Mouse (Mus musculus): ENCODE data around the gene Cxcl1.

Cxcl1 gene

DNA sequence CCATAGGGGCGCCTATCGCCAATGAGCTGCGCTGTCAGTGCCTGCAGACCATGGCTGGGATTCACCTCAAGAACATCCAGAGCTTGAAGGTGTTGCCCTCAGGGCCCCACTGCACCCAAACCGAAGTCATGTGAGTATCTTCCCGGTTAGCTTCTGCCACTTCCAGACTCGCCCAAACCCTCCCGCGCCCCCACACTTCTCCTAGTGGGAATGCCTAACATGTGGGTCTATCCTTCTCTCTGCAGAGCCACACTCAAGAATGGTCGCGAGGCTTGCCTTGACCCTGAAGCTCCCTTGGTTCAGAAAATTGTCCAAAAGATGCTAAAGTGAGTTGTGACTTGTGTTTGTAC lies 398 bp downstream of the Cxcl1 start:
- DNase-seq: no peak

DNA sequence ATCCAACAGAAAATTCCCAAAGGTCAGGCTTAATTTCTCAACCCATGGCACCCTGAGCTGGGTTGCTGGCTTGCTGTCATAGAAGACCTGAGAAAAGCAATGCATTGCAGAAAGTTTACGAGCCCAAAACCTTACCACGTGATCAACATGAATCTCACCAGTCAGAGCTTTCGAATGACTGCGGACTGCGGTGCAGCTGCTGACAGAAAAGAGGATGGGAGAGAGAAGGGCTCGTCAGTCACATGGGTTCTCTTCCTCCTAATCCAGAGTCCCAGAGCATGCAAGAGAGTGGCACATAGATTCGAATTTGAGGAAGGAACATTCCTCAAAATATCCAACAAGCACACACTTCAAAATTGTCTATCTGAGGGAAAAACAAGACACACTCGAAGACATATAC lies 3.2 kb downstream of the Cxcl1 start:
- no peak for DNase-seq

DNA sequence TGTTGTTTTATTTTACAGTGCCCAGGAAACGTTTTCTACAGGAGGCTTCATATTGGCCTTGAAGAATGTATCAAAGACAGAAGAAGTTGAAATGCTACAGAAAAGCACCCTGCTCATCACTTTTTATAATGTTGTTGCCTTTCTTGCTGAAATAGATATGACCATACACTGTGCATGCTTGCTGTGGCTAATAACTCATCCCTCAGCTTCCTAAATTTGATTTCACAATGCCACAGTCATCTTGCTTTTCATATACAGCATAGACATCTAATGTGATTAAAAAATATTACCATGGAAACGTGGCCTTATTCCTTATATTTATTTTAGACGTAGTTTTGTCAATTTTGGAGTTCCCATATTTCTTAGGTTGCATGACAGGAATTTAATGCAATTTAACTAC lies 6.4 kb downstream of the Cxcl1 start:
- DNase-seq: no peak

GRCm38 (mm10) chr5:90899308-90899707 lies 8.3 kb downstream of the Cxcl1 start:
- no peak for DNase-seq

DNA sequence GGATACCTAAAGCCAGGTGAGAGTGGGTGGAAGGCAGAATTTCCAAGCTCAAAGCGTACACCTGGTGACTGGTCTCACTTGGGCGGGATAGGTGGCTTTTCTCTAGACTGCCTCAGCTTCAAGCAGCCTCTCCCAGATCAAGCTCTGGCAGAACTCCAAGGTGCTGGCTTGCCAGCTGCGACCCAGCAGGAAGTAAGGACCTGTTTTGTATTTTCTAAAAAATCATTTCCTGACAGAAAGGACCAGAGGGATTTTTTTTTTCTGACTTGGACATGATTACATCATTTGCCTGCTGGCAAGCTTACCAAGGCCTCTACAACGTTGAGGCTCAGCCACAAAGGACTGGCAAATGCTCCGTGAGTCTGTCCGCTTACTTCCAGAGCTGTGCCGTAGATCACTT lies 9.1 kb downstream of the Cxcl1 start:
- DNase-seq: no peak

DNA sequence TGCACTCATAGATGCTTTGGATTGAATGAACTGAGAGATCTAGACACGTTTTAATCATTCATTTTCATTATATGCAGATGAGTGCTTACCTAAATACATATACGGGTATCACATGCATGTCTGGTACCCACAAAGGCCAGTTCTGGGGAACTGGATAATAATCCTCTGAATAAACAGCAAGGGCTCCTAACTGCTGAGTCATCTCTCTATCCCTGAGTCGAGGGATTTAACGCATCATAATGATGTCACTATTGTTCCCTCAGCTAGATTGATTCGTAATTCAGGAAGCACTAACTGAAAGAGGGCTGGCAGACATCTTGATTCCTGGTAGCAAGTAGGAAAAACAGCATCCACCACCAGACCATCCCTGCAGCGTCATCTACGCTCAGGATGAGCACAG lies 9.6 kb downstream of the Cxcl1 start:
- DNase-seq: no peak

DNA sequence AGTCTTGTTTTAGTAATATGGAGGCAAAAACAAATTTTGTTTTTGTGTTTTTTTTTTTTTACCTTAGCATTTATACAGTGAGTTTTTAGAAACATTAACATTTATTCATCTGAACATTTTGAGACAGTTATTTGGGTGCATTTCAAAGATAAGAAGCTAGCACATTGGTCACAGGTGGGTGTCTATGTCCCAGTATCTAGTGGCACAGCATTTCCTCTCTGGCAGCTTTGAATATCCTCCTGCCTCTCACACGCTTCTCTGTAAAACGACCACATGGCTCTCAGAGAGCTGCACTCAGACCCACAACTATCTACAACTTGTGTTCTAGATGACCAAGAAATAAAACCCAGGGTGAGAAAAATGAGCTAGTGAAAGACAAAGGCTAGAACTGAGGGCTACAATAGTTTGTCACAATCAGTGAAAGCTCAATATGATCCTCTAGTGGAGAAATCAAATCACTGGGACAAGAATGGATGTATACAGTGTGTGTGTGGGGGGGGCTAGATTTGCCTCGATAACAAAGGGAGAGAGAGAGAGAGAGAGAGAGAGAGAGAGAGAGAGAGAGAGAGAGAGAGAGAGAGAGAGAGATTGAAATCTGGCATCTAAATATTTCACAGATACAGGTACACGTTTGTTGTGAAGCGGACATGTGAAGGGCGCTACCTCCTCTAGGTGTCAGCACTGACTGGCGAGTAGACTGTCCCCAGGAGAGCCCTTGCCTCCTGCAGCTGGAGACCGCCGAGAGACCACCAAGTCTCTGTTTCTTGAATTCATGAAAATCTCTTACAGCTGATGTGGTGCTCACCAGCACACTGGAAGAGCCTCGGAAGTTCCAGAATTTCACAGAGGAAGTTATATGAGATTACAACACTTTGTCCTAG lies 11.6 kb downstream of the Cxcl1 start:
- DNase-seq: peak; percentile 50

- peak; percentile 37 for DNase-seq
These were observed 12.4 kb downstream of the Cxcl1 start, which contains the start of gene Cxcl2 for GRCm38 (mm10) chr5:90903339-90904020. Cxcl2 (plus strand) TSS chr5:90903871.

- peak; percentile 81 for DNase-seq
These were observed 17.9 kb downstream of the Cxcl1 start for GRCm38 (mm10) chr5:90908983-90909382.

DNA sequence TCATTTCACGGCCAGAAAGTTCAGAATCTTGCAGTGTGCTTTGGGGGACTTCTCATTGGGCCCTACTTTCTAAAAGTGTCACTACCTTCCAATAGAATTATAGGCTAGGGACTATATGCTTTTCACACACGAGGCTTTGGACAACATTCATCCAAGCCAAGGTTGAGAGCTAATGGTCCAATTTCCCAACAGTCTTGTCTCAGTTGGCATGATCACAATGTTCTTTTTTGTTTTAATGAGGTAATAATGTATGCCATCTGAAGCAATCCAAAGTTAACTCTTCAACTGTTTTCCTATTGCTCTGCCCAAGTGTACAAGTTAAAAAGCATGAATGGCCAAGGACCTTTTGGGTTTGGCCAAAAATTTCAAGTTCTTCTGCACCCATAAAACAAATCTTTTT lies 28.5 kb downstream of the Cxcl1 start:
- no peak for DNase-seq

DNA sequence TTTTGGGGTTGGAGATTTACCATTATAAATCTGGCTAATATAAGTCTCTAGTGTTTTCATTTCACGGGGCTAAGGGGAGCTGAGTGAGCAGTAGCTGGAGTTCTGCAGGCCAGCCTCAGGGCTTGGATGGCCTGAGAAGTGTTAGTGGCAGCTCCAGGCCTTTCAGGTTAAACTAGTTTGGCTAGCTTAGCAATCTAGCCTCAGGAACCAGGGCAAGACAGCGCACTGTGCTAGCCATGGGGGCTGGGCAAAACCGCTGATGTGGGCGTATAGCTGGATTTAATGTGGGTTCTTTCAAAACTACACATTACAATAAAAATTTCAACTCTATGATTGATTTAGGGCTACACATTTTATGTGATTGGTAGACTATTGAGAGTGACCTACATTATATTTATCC lies 31.9 kb downstream of the Cxcl1 start:
- no peak for DNase-seq

GRCm38 (mm10) chr5:90930546-90930945 lies 39.5 kb downstream of the Cxcl1 start:
- no peak for DNase-seq

DNA sequence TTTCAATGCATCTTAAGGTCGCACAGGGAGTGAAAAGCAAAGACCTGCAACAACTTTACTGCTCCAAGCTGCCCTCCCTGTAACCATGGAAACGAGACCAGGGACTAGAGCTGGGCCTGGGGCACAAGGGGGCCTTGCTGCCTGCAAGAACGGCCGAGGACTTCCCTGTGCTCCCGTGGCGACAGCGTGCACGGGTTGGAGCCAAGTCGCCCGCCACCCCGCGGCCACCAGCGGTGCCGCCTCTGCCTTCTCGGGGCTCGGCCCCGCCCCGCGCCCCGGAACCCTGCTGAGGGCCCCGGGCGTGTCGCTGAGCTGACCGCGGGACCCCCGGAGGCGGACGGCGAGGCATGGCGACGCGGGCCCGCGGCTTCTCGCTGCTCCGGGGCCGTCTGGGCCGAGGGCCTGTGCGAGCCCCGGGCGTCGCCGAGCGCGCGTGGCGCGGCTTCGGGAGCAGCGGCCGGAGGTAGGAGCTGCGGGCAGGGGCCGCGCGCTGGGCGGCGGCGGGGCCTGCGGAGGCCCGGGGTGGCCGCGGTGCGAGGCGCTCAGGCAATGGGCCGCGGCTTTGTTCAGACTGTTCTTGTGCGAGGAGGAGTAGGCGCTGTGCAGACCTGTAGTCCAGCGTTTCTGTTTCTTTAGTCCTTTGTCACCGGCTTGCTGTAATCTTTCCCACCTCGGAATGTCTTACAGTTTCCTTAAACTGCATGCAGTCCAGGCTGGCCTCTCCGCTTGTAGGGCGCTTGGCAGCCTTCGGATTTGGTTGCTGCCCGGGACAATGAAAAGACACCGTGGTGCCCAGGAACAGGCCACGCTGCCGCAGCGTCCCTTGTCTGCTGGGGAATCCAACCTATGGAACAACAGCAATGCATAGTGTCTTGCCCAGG lies 40.2 kb downstream of the Cxcl1 start, which contains the start of gene Mthfd2l:
Gene Mthfd2l, plus strand, starts transcription at position 147 of the 881 bp plus-strand sequence.
- DNase-seq: peak; percentile 95

- peak; percentile 50 for DNase-seq
These were observed 40.9 kb downstream of the Cxcl1 start for GRCm38 (mm10) chr5:90931911-90932310.

DNA sequence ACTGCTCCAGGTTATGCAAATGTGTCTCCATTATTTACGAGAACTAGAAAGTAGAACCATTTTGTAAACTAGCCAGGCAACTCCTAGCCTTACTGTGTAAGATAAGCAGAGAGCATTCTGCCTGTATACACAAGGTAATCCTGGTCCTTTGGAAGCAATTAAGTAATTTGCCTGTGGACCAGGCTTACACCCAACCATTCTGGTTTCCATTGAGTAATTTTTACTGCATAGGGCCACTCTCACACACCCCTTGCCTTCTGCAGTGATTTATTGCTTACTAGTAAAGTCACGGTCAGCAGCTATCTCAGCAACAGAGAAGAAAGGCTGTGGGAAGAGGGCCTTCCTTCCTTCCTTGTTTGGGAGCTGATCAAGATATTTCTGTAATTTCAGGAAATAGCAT lies 45.7 kb downstream of the Cxcl1 start:
- DNase-seq: no peak

Measured in embryo, embryonic 11 days (tissue).